Mouse (Mus musculus) brain, embryonic 14.5 days (tissue): ENCODE data around the gene Cux2.

Source experiments
- CTCF ChIP-seq: fragments of 200-500 bp; IDR thresholded peaks from 2 replicates; pipeline ENCODE4 v1.5.1; 2012; ENCODE audit warnings: inconsistent platforms, mild to moderate bottlenecking, moderate library complexity, borderline replicate concordance; ENCODE audit not compliant: insufficient read depth, insufficient read length; ENCODE audit errors: extremely low read depth
- POLR2A ChIP-seq: fragments of 200-500 bp; IDR thresholded peaks from 2 replicates; pipeline ENCODE4 v1.6.1; 2012; ENCODE audit warnings: mild to moderate bottlenecking, inconsistent platforms, borderline replicate concordance; ENCODE audit not compliant: poor library complexity, insufficient read depth, insufficient read length, severe bottlenecking; ENCODE audit errors: extremely low read depth

- TF ChIP-seq CTCF = no peak
- no peak for TF ChIP-seq POLR2A
Observed at GRCm38 (mm10) chr5:122030640-122031039, 19.3 kb downstream of the Cux2 start.
